Mouse (Mus musculus) CH12.LX (cell line): ENCODE data around the gene Elovl2. TPM values are rescaled to one million over a fixed set of nuclear protein-coding genes. Genes with fewer than 3 reads are reported as not detected.

Source experiments
- DNase-seq: peaks from one replicate; pipeline ENCODE4 v3.0.0-alpha.2; 2013; ENCODE audit errors: extremely low read depth
- H3K27ac ChIP-seq: 2 replicates; pipeline ENCODE4 v1.5.1; 2012; ENCODE audit warnings: low read depth, mild to moderate bottlenecking, control low read depth, moderate library complexity; ENCODE audit not compliant: insufficient read depth
- H3K27me3 ChIP-seq: replicated peaks from 2 replicates; pipeline ENCODE3; 2012; ENCODE audit warnings: inconsistent platforms
- H3K36me3 ChIP-seq, 2 experiments: replicated peaks in 1 of 2; 2 replicates each; pipeline versions ENCODE3 to v1.6.1; 2012; ENCODE audit warnings: inconsistent platforms in 1 of 2, low read length in 1 of 2, mild to moderate bottlenecking in 1 of 2, mixed read lengths in 1 of 2, moderate library complexity in 1 of 2; ENCODE audit not compliant: control insufficient read depth in 1 of 2, insufficient read depth in 1 of 2
- H3K4me1 ChIP-seq, 2 experiments: 2 replicates each; pipeline ENCODE4 v1.6.1; 2012; ENCODE audit warnings: inconsistent platforms in 1 of 2, moderate library complexity in 1 of 2; ENCODE audit not compliant: insufficient read depth in 2 of 2, control insufficient read depth in 1 of 2
- H3K4me2 ChIP-seq: 2 replicates; pipeline ENCODE4 v1.6.1; 2012; ENCODE audit warnings: low read depth, mild to moderate bottlenecking, control low read depth; ENCODE audit not compliant: poor library complexity, insufficient read depth, severe bottlenecking
- H3K4me3 ChIP-seq, 3 experiments: fragments of 150-350 bp in 1 of 3; sonication (generic) in 1 of 3; replicated peaks in 1 of 3; 2 replicates each; pipeline versions ENCODE3 to v1.5.1; 2011 to 2012; ENCODE audit warnings: low read depth in 2 of 3, low read length in 2 of 3, mild to moderate bottlenecking in 2 of 3, moderate library complexity in 2 of 3, control low read depth in 1 of 3, improper control_type of control experiment in 1 of 3, inconsistent platforms in 1 of 3, mixed read lengths in 1 of 3; ENCODE audit not compliant: poor library complexity in 1 of 3
- H3K79me2 ChIP-seq: replicated peaks from 2 replicates; pipeline ENCODE4 v1.6.1; 2012; ENCODE audit warnings: mild to moderate bottlenecking, moderate library complexity; ENCODE audit not compliant: control insufficient read depth, poor library complexity, insufficient read depth, severe bottlenecking; ENCODE audit errors: extremely low read depth
- H3K9ac ChIP-seq: 2 replicates; pipeline ENCODE4 v1.6.1; 2012; ENCODE audit warnings: low read depth, mild to moderate bottlenecking, control low read depth, moderate library complexity; ENCODE audit not compliant: insufficient read depth
- H3K9me3 ChIP-seq: replicated peaks from 2 replicates; pipeline ENCODE3; 2012; ENCODE audit warnings: low read length, inconsistent platforms, mixed read lengths
- BHLHE40 ChIP-seq: IDR thresholded peaks from 2 replicates; pipeline ENCODE4 v1.6.1; 2011; ENCODE audit warnings: mild to moderate bottlenecking, low read depth, low read length, improper control_type of control experiment
- CHD1 ChIP-seq: IDR thresholded peaks from 2 replicates; pipeline ENCODE4 v1.6.1; 2012; ENCODE audit warnings: low read depth, low read length, improper control_type of control experiment, inconsistent platforms
- CHD2 ChIP-seq: IDR thresholded peaks from 2 replicates; pipeline ENCODE4 v1.6.1; 2011; ENCODE audit warnings: low read length, improper control_type of control experiment
- CTCF ChIP-seq, 2 experiments: IDR thresholded peaks in 1 of 2; conservative IDR thresholded peaks in 1 of 2; 2 replicates each; pipeline ENCODE4 v1.5.1; 2011 to 2012; ENCODE audit warnings: low read depth in 2 of 2, low read length in 2 of 2, improper control_type of control experiment in 1 of 2, inconsistent platforms in 1 of 2, mild to moderate bottlenecking in 1 of 2, moderate library complexity in 1 of 2
- E2F4 ChIP-seq: IDR thresholded peaks from 2 replicates; pipeline ENCODE4 v1.6.1; 2011; ENCODE audit warnings: low read depth, low read length, improper control_type of control experiment; ENCODE audit not compliant: insufficient replicate concordance
- ELF1 ChIP-seq: IDR thresholded peaks from 2 replicates; pipeline ENCODE4 v1.6.1; 2014; ENCODE audit warnings: low read depth, mild to moderate bottlenecking, inconsistent platforms, low read length, improper control_type of control experiment
- GABPA ChIP-seq: IDR thresholded peaks from 2 replicates; pipeline ENCODE4 v1.6.1; 2012; ENCODE audit warnings: low read depth, low read length, improper control_type of control experiment, inconsistent platforms; ENCODE audit not compliant: insufficient replicate concordance
- IRF4 ChIP-seq: IDR thresholded peaks from 2 replicates; pipeline ENCODE4 v1.6.1; 2014; ENCODE audit warnings: low read depth, mild to moderate bottlenecking, inconsistent platforms, low read length, improper control_type of control experiment
- JUND ChIP-seq: conservative IDR thresholded peaks from 2 replicates; pipeline ENCODE4 v1.6.1; 2011; ENCODE audit warnings: low read depth, low read length, improper control_type of control experiment
- MAZ ChIP-seq: IDR thresholded peaks from 2 replicates; pipeline ENCODE4 v1.6.1; 2012; ENCODE audit warnings: low read depth, mild to moderate bottlenecking, inconsistent platforms, low read length, improper control_type of control experiment, moderate library complexity
- MYC ChIP-seq: IDR thresholded peaks from 2 replicates; pipeline ENCODE4 v1.6.1; 2011; ENCODE audit warnings: low read depth, mild to moderate bottlenecking, improper control_type of control experiment, low read length
- PAX5 ChIP-seq: IDR thresholded peaks from 2 replicates; pipeline ENCODE4 v1.6.1; 2012; ENCODE audit warnings: low read length, inconsistent platforms, mixed read lengths
- POLR2A ChIP-seq: IDR thresholded peaks from 2 replicates; pipeline ENCODE4 v1.6.1; 2011; ENCODE audit warnings: low read depth, mild to moderate bottlenecking, improper control_type of control experiment, low read length
- SIN3A ChIP-seq: IDR thresholded peaks from 2 replicates; pipeline ENCODE4 v1.6.1; 2012; ENCODE audit warnings: low read length, improper control_type of control experiment, inconsistent platforms
- TCF12 ChIP-seq: IDR thresholded peaks from 2 replicates; pipeline ENCODE4 v1.6.1; 2014; ENCODE audit warnings: low read depth, mild to moderate bottlenecking, inconsistent platforms, low read length, improper control_type of control experiment
- USF1 ChIP-seq: IDR thresholded peaks from 2 replicates; pipeline ENCODE4 v1.6.1; 2014; ENCODE audit warnings: low read depth, mild to moderate bottlenecking, inconsistent platforms, low read length, improper control_type of control experiment
- ZC3H11A ChIP-seq: IDR thresholded peaks from 2 replicates; pipeline ENCODE4 v1.6.1; 2012; ENCODE audit warnings: low read depth, mild to moderate bottlenecking, inconsistent platforms, low read length, improper control_type of control experiment
- ZKSCAN1 ChIP-seq: IDR thresholded peaks from 2 replicates; pipeline ENCODE4 v1.6.1; 2012; ENCODE audit warnings: low read depth, inconsistent platforms, low read length, improper control_type of control experiment, borderline replicate concordance
- ZMIZ1 ChIP-seq: IDR thresholded peaks from 2 replicates; pipeline ENCODE4 v1.6.1; 2012; ENCODE audit warnings: low read depth, mild to moderate bottlenecking, inconsistent platforms, low read length, improper control_type of control experiment
- ZNF384 ChIP-seq: IDR thresholded peaks from 2 replicates; pipeline ENCODE4 v1.6.1; 2012; ENCODE audit warnings: low read depth, low read length, improper control_type of control experiment, inconsistent platforms
- dilution Hi-C: fragments of 300-500 bp; cut with MboI; formaldehyde crosslinking; loops from 2 replicates; pipeline ENCODE4 v1.14.3; 2020; ENCODE audit warnings: low sequenced_read_pairs; ENCODE audit not compliant: extremely low pct_unique_long_range_greater_than_20kb, extremely low pct_ligation_motif_present
- in situ Hi-C: fragments of 300-500 bp; cut with MboI; formaldehyde crosslinking; loops from 3 replicates; pipeline ENCODE4 v1.14.3; 2019; ENCODE audit warnings: low sequenced_read_pairs, low pct_ligation_motif_present, low pct_unique_long_range_greater_than_20kb, mixed read lengths
- polyA plus RNA-seq: library from polyadenylated mRNA; unstranded; fragments of >175 nt; gene quantifications from 2 replicates; pipeline ENCODE4 v1.2.1, GENCODE M21; 2012; ENCODE audit warnings: low read depth; ENCODE audit not compliant: insufficient read length
- total RNA-seq, 2 experiments: library from RNA; depleted of rRNA; stranded (reverse); fragments of 300-350 nt in 1 of 2; fragments of >200 nt in 1 of 2; gene quantifications; 2 replicates each; pipeline ENCODE4 v1.2.3; 2012 to 2014

Gene Elovl2
- total RNA-seq (2012; rRNA removed) = not detected in 2 replicates
- total RNA-seq (2014; rRNA removed) = not detected in 2 replicates
- polyA plus RNA-seq = not detected in 2 replicates

DNA sequence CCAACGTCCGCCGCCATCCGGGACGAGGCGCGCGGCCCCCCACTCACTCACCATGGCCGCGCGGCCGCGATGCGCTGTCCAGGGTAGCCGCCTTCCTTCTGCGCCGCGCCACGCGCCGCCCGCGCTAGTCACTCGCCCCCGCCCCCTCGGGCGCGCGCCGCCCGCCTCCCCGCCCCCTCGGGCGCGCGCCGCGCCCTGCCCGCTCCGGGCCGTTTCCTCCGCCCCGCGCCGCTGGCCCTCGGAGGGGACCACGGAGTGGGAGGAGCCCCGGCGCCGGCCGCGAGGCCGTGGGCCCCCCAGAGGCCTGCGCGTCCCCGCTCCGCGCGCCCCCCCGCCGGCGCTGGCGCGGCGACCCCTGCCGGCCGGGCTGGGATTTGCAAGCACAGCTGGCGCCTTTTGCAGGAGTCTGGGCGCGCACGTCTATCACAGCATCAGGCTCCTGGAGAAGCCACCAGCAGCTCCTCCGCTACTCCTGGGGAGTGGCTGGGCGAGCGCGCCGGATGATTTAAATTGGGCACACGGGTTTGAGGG lies at the start of gene Elovl2:
Elovl2 (minus strand) TSS at position 102 of the 531 bp plus-strand sequence.
- DNase-seq = no peak
- Histone ChIP-seq H3K36me3 (no peaks in the 10 kb centered on the region), H3K4me1 (no peaks in the 10 kb centered on the region), H3K9ac (no peak within 1 kb of the TSS), H3K27ac (no peak within 1 kb of the TSS), H3K79me2 (no peaks in the 10 kb centered on the region), H3K9me3 (peaks cover 2% of the 10 kb centered on the region)
- in situ Hi-C loops = no loop called here
- dilution Hi-C loops = no loop called here
- no peak for TF ChIP-seq E2F4
- TF ChIP-seq MAZ = no peak
- no peak for TF ChIP-seq ZKSCAN1
- TF ChIP-seq CHD2 = no peak
- no peak for TF ChIP-seq CHD1
- no peak for TF ChIP-seq JUND
- no peak for TF ChIP-seq GABPA
- TF ChIP-seq POLR2A = no peak
- no peak for TF ChIP-seq IRF4
- TF ChIP-seq CTCF (conservative IDR thresholded peaks at IDR 0.05 in 1 of 2, IDR thresholded peaks at IDR 0.05 in 1 of 2; ENCODE audit: low read depth in 2 of 2, low read length in 2 of 2) = no peak
- no peak for TF ChIP-seq SIN3A
- TF ChIP-seq ZMIZ1 = no peak
- TF ChIP-seq ZC3H11A = no peak
- no peak for TF ChIP-seq MYC
- TF ChIP-seq TCF12 = no peak
- no peak for TF ChIP-seq ZNF384
- TF ChIP-seq PAX5 = no peak
- TF ChIP-seq BHLHE40 = no peak
- TF ChIP-seq, all 38 proteins: peak for 0
- Histone ChIP-seq H3K4me3 (no peak within 1 kb of the TSS), H3K4me2 (no peak within 1 kb of the TSS), H3K27me3 (no peaks in the 10 kb centered on the region)

DNA sequence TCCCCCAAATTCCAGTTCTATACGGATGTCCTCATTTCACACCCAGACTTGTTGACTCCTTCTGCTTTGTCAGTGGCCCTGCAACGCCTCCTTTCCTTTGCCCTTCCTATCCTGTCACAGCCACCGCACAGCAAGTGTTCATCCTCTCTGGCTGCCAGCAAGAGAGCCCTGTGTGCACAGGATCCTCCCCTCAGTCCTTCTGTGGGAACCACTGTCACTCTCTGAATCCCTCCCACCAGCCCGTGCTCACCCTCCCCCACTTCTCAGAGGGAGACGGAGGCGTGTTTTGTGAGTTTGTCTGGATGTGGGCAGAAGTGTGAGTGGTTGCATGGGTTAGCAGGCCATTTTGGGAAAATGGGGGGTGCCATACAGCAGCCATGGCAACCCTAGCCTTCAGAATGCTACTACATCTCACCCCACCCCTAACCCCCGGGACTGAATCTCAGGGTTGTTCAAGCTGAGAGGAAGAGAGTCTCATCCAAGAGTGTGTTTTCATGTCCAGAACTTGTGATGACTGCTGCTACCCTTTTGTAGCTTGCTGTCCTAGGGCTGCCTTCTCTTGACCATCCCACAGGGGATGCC lies 47.7 kb upstream of the Elovl2 start:
- H3K36me3 ChIP-seq = peaks cover 0 to 33% of the 10 kb centered on the region in 2 experiments
- H3K9ac ChIP-seq = no peak overlapping the region
- H3K4me1 ChIP-seq = peaks cover 3 to 16% of the 10 kb centered on the region in 2 experiments; a peak in 3 of 4 replicates
- in situ Hi-C loops = no loop called here
- no peak overlapping the region for H3K4me3 ChIP-seq
- no peak overlapping the region for H3K27ac ChIP-seq
- H3K9me3 ChIP-seq = peaks cover 6% of the 10 kb centered on the region
- no peak for DNase-seq
- TF ChIP-seq CTCF (conservative IDR thresholded peaks at IDR 0.05 in 1 of 2, IDR thresholded peaks at IDR 0.05 in 1 of 2; ENCODE audit: low read depth in 2 of 2, low read length in 2 of 2) (no peak), MYC (no peak), ELF1 (no peak), USF1 (no peak)
- no peak overlapping the region for H3K4me2 ChIP-seq
- peaks cover 2% of the 10 kb centered on the region; the same call in 1 of the 2 replicates for H3K79me2 ChIP-seq
- no peaks in the 10 kb centered on the region for H3K27me3 ChIP-seq
- dilution Hi-C loops = no loop called here
